Mouse (Mus musculus): ENCODE measurements around the gene Syne4.

GRCm38 (mm10) chr7:30295103-30295502 lies 19.5 kb upstream of the Syne4 start:
- no peak for TF ChIP-seq USF1 (IDR thresholded peaks at IDR 0.05; ENCODE audit: low read depth)
- no peak for TF ChIP-seq MYOG (IDR thresholded peaks at IDR 0.05; ENCODE audit: control insufficient read depth, extremely low read depth, insufficient read length)
- no peak for TF ChIP-seq MAX (IDR thresholded peaks at IDR 0.05)

All from C2C12 (cell line).